Mouse (Mus musculus) C2C12 (cell line): ENCODE results near the gene Otop2.

ENCODE experiments used
- CTCF ChIP-seq: IDR thresholded peaks from one replicate; pipeline ENCODE4 v1.5.1; 2011; ENCODE audit not compliant: control insufficient read depth, insufficient read depth, insufficient read length
- FOSL1 ChIP-seq: IDR thresholded peaks from one replicate; pipeline ENCODE4 v1.8.0; 2011; ENCODE audit warnings: mild to moderate bottlenecking, low read length; ENCODE audit not compliant: poor library complexity, insufficient read depth, severe bottlenecking
- MAX ChIP-seq: IDR thresholded peaks from one replicate; pipeline ENCODE4 v1.6.1; 2011; ENCODE audit warnings: mild to moderate bottlenecking, control low read depth
- MYOD1 ChIP-seq: IDR thresholded peaks from one replicate; pipeline ENCODE4 v1.6.1; 2011; ENCODE audit warnings: low read depth; ENCODE audit not compliant: control insufficient read depth, insufficient read length
- MYOG ChIP-seq: IDR thresholded peaks from one replicate; pipeline ENCODE4 v1.6.1; 2011; ENCODE audit not compliant: control insufficient read depth, insufficient read length; ENCODE audit errors: extremely low read depth
- USF1 ChIP-seq: IDR thresholded peaks from one replicate; pipeline ENCODE4 v1.6.1; 2011; ENCODE audit warnings: low read depth, mild to moderate bottlenecking, control low read depth, moderate library complexity

DNA sequence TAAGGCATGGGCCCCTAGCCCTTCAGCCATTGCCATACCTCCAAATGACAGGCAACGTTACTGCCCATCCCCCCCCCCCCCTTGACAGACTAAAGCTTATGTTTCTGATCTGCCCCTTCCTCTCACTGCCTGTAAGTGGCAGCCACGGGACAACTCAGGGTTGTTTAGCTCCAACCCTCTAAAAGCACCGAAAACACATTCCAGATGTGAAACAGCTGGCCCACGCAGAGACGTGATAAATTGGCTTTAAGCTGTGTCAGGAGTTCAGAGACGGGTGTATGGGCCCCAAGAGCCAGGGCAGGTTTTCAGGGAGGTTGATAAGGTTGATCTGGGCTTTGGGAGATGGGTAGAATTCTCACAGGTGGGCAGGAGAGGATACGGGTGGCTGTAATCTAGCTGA lies 38.6 kb downstream of the Otop2 start:
- no peak for TF ChIP-seq MYOD1
- no peak for TF ChIP-seq CTCF
- no peak for TF ChIP-seq USF1
- TF ChIP-seq MAX, result no peak
- no peak for TF ChIP-seq FOSL1
- no peak for TF ChIP-seq MYOG
